Mouse (Mus musculus) liver, embryonic 14.5 days (tissue): ENCODE data around the gene Alyref. TPM values are rescaled to one million over a fixed set of nuclear protein-coding genes. Genes with fewer than 3 reads are reported as not detected.
A peak's percentile ranks its signal among the peaks of the same experiment; 100 is the strongest.

ENCODE experiments used
- ATAC-seq: fragments of 200-750 bp; cut with Nextera tagmentation; 2 replicates; pipeline ENCODE4 v1.8.0; 2017; ENCODE audit warnings: moderate number of reproducible peaks, mild to moderate bottlenecking, moderate library complexity; ENCODE audit not compliant: insufficient read depth
- DNase-seq, 3 experiments: peaks; one replicate each; pipeline ENCODE4 v3.0.0-alpha.2; 2012 to 2013; ENCODE audit warnings: low read depth in 3 of 3, low spot score in 3 of 3
- H3K27ac ChIP-seq: fragments of 300-500 bp; sonication (generic); 2 replicates; pipeline ENCODE4 v1.5.1; 2014; ENCODE audit warnings: moderate library complexity, mild to moderate bottlenecking, control low read depth, inconsistent platforms
- H3K27me3 ChIP-seq: fragments of 300-500 bp; sonication (generic); 2 replicates; pipeline ENCODE4 v1.6.1; 2014; ENCODE audit warnings: mild to moderate bottlenecking, low read length, moderate library complexity; ENCODE audit not compliant: control insufficient read depth, insufficient read depth
- H3K36me3 ChIP-seq: fragments of 300-500 bp; sonication (generic); replicated peaks from 2 replicates; pipeline ENCODE4 v1.6.1; 2014; ENCODE audit warnings: low read depth; ENCODE audit not compliant: control insufficient read depth, insufficient read depth
- H3K4me1 ChIP-seq, 2 experiments: fragments of 200-500 bp in 1 of 2; fragments of 300-500 bp in 1 of 2; sonication (generic) in 1 of 2; replicated peaks; 2 replicates each; pipeline ENCODE4 v1.6.1; 2012 to 2014; ENCODE audit warnings: antibody characterized with exemption in 1 of 2, inconsistent platforms in 1 of 2, low read length in 1 of 2; ENCODE audit not compliant: control insufficient read depth in 2 of 2, insufficient read depth in 2 of 2
- H3K4me2 ChIP-seq: fragments of 300-500 bp; sonication (generic); 2 replicates; pipeline ENCODE4 v1.6.1; 2014; ENCODE audit warnings: low read depth, mild to moderate bottlenecking, control low read depth, moderate library complexity
- H3K4me3 ChIP-seq, 2 experiments: fragments of 200-500 bp in 1 of 2; fragments of 300-500 bp in 1 of 2; sonication (generic) in 1 of 2; 2 replicates each; pipeline ENCODE4 v1.5.1; 2012 to 2014; ENCODE audit warnings: low read depth in 2 of 2, low read length in 2 of 2, mild to moderate bottlenecking in 2 of 2, control low read depth in 1 of 2, inconsistent platforms in 1 of 2, moderate library complexity in 1 of 2; ENCODE audit not compliant: insufficient read depth in 1 of 2
- H3K9ac ChIP-seq: fragments of 300-500 bp; sonication (generic); replicated peaks from 2 replicates; pipeline ENCODE4 v1.6.1; 2014; ENCODE audit warnings: mild to moderate bottlenecking, control low read depth, moderate library complexity
- H3K9me3 ChIP-seq: fragments of 300-500 bp; sonication (generic); 2 replicates; pipeline ENCODE4 v1.6.1; 2016; ENCODE audit warnings: low read length, mixed read lengths; ENCODE audit not compliant: control insufficient read depth
- CTCF ChIP-seq: IDR thresholded peaks from 2 replicates; pipeline ENCODE4 v1.5.1; 2016; ENCODE audit warnings: antibody characterized with exemption, low read depth, control low read depth
- EP300 ChIP-seq: IDR thresholded peaks from 2 replicates; pipeline ENCODE4 v1.6.1; 2016; ENCODE audit warnings: antibody characterized with exemption, low read depth
- WGBS: fragments of 180-500 bp; shearing (Covaris S2); extraction: QIAGEN DNeasy Blood & Tissue Kit; methylation state at CpG from one replicate; pipeline ENCODE4 v1.1.7; 2014; ENCODE audit not compliant: insufficient replicate concordance; 5-methylcytosine and 5-hydroxymethylcytosine counted together
- polyA plus RNA-seq, 2 experiments: library from polyadenylated mRNA; depleted of rRNA in 1 of 2; stranded (reverse) in 1 of 2; unstranded in 1 of 2; fragments of >200 nt; fragmentation: Nextera tagmentation in 1 of 2; extraction: Ambion mirVana in 1 of 2; gene quantifications; 2 replicates each; pipeline versions ENCODE4 v1.2.1 to v1.2.3; 2012 to 2014

Alyref gene
- polyA plus RNA-seq, 2 experiments = 110 to 349 TPM

DNA sequence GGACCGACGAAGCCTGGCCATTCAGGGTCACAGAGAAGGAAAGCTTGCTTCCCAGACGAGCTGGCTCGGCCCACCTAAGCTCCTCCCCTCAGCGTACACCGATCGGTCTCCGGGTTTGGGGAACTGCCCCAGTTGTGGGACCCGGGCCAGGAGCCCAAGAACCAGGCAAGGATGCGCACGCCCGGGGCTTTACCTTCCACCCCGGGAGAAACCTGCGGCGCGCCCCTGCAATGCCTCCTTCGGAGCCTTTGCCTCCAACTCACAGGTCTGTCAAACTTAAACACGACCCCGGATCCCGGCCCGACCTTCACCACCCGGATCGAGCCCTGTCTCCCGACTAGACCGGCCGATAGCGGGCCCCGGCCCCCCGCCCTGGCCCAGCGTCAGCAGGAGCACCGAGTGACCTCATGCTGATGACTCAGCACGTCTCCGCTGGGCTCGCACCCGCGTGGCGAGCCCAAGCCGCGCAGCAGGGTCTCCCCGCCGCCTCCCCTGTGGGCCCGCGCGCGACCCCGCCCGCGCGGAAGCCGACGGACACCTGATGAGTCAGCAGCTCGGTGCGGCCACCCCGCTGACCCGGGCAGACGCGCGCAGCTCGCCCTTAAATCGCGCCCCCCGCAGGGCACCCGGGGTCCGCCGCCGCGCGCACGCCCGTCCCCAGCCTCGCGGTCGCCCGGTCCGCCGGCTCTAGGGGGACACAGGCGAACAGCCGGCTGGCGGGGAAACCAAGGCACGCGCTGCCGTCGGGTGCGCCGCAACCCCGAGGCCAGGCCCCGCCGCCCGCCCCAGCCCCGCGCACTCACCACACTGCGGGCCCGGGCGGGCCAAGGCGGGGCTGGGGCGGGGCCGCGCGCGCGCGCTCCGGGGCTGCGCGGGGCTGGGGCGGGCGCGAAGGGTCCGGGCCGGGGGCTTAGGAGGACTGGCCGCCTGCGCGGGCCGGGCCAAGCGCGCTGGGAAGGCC is 34.7 kb upstream of the Alyref start:
- Histone ChIP-seq H3K36me3 (peaks cover 9% of the 10 kb centered on the region), H3K9ac (peak overlapping the region; percentile 99), H3K4me1 (peaks cover 36 to 41% of the 10 kb centered on the region in 2 experiments), H3K4me2 (peak overlapping the region; percentile 75), H3K27ac (peak overlapping the region; percentile 99), H3K9me3 (no peaks in the 10 kb centered on the region), H3K27me3 (no peaks in the 10 kb centered on the region), H3K4me3 (peak overlapping the region; percentile 64 to 89)
- WGBS = under 1% methylated on average over 109 of the region's 116 CpGs
- ATAC-seq = peak; percentile 79
- TF ChIP-seq CTCF (no peak), EP300 (no peak)
- peak in 2 of 3 experiments; percentile 70 to 73 for DNase-seq

- peak; percentile 19; the same call in 1 of the 2 replicates for ATAC-seq
- peaks cover 9% of the 10 kb centered on the region for H3K36me3 ChIP-seq
- peak overlapping the region; percentile 99 for H3K27ac ChIP-seq
- 33% methylated on average over 4 of the region's 4 CpGs for WGBS
- DNase-seq = peak in 2 of 3 experiments; percentile 67 to 72
- H3K4me2 ChIP-seq = peak overlapping the region; percentile 75
- H3K4me3 ChIP-seq = peak overlapping the region; percentile 64 to 89
- peak overlapping the region; percentile 99 for H3K9ac ChIP-seq
- TF ChIP-seq CTCF = no peak
- TF ChIP-seq EP300 = no peak
- H3K27me3 ChIP-seq = no peaks in the 10 kb centered on the region
- no peaks in the 10 kb centered on the region for H3K9me3 ChIP-seq
- H3K4me1 ChIP-seq = peaks cover 36 to 41% of the 10 kb centered on the region in 2 experiments
Observed at GRCm38 (mm10) chr11:120631726-120632448, 33.7 kb upstream of the Alyref start.

GRCm38 (mm10) chr11:120630881-120631725 is 32.9 kb upstream of the Alyref start:
- DNase-seq = no peak
- TF ChIP-seq CTCF = no peak
- TF ChIP-seq EP300 = no peak
- Histone ChIP-seq H3K9ac (peak overlapping the region; percentile 99), H3K9me3 (no peaks in the 10 kb centered on the region), H3K27me3 (no peaks in the 10 kb centered on the region), H3K4me3 (peak overlapping the region; percentile 64 to 89), H3K4me1 (peaks cover 36 to 46% of the 10 kb centered on the region in 2 experiments), H3K27ac (peak overlapping the region; percentile 99), H3K36me3 (peaks cover 9% of the 10 kb centered on the region), H3K4me2 (peak overlapping the region; percentile 75)
- no peak for ATAC-seq
- WGBS = 1% methylated on average over 7 of the region's 7 CpGs

DNA sequence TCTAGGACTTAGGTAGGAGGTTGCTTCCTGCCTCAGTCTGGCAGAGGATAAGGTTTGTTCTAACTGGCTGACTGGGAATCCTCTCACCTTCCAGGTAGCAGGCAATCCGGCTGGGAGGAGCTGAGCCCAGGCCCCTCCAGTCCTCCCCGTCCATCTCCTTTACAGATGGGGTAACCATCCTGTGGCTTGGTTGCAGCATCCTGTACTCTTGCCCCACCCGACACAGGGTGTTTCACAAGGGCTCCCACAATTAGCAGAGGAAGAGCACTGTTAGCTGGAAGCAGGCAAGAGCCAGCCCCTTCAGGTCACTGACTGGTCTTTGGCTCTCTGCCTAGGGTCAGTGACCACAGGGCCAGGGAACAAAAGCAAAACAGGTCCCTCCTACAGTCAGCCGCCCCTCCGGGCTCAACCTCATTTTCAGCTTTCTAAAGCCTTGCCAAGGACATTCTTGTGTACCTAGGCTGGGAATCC is 32.3 kb upstream of the Alyref start:
- Histone ChIP-seq H3K4me2 (peak overlapping the region; percentile 75), H3K9ac (peak overlapping the region; percentile 99), H3K36me3 (peaks cover 9% of the 10 kb centered on the region), H3K4me3 (peak overlapping the region; percentile 64 to 89), H3K9me3 (no peaks in the 10 kb centered on the region), H3K4me1 (peaks cover 37 to 52% of the 10 kb centered on the region in 2 experiments), H3K27me3 (no peaks in the 10 kb centered on the region), H3K27ac (peak overlapping the region; percentile 99)
- ATAC-seq (peak; percentile 27), DNase-seq (no peak)
- 23% methylated on average over 5 of the region's 5 CpGs for WGBS
- TF ChIP-seq EP300 (no peak), CTCF (no peak)
